Mouse (Mus musculus) forebrain, embryonic 14.5 days (tissue): ENCODE measurements around the gene Fndc4. TPM values are rescaled to one million over a fixed set of nuclear protein-coding genes. Genes with fewer than 3 reads are reported as not detected.
A peak's percentile ranks its signal among the peaks of the same experiment; 100 is the strongest.

ENCODE experiments used
- ATAC-seq: fragments of 200-750 bp; cut with Nextera tagmentation; 2 replicates; pipeline ENCODE4 v1.8.0; 2017; ENCODE audit warnings: mild to moderate bottlenecking, moderate library complexity
- DNase-seq: peaks from one replicate; pipeline ENCODE4 v3.0.0-alpha.2; 2015; ENCODE audit warnings: low spot score
- H3K27ac ChIP-seq: fragments of 300-500 bp; sonication (generic); 2 replicates; pipeline ENCODE4 v1.5.1; 2014; ENCODE audit warnings: low read depth, mild to moderate bottlenecking, control low read depth, low read length, moderate library complexity
- H3K27me3 ChIP-seq: fragments of 300-500 bp; sonication (generic); replicated peaks from 2 replicates; pipeline ENCODE4 v1.6.1; 2014; ENCODE audit warnings: low read length, control low read depth, mixed read lengths; ENCODE audit not compliant: control insufficient read depth, insufficient read depth
- H3K36me3 ChIP-seq: fragments of 300-500 bp; sonication (generic); 2 replicates; pipeline ENCODE4 v1.6.1; 2014; ENCODE audit warnings: low read length, control low read depth; ENCODE audit not compliant: control insufficient read depth, insufficient read depth
- H3K4me1 ChIP-seq: fragments of 300-500 bp; sonication (generic); 2 replicates; pipeline ENCODE4 v1.6.1; 2014; ENCODE audit warnings: antibody characterized with exemption, low read length, control low read depth; ENCODE audit not compliant: control insufficient read depth, insufficient read depth
- H3K4me2 ChIP-seq: fragments of 300-500 bp; sonication (generic); 2 replicates; pipeline ENCODE4 v1.6.1; 2014; ENCODE audit warnings: mild to moderate bottlenecking, control low read depth, low read length
- H3K4me3 ChIP-seq: fragments of 300-500 bp; sonication (generic); 2 replicates; pipeline ENCODE4 v1.5.1; 2014; ENCODE audit warnings: low read depth, low read length, control low read depth
- H3K9ac ChIP-seq: fragments of 300-500 bp; sonication (generic); 2 replicates; pipeline ENCODE4 v1.6.1; 2014; ENCODE audit warnings: mild to moderate bottlenecking, low read length, control low read depth, moderate library complexity
- H3K9me3 ChIP-seq: fragments of 300-500 bp; sonication (generic); replicated peaks from 2 replicates; pipeline ENCODE4 v1.6.1; 2016; ENCODE audit warnings: low read length, control low read depth, mixed read lengths; ENCODE audit not compliant: control insufficient read depth
- WGBS: fragments of 180-500 bp; shearing (Covaris S2); extraction: QIAGEN DNeasy Blood & Tissue Kit; methylation state at CpG from one replicate; pipeline ENCODE4 v1.1.7; 2014; 5-methylcytosine and 5-hydroxymethylcytosine counted together
- polyA plus RNA-seq: library from polyadenylated mRNA; unstranded; fragments of >200 nt; fragmentation: Nextera tagmentation; extraction: Ambion mirVana; gene quantifications from 2 replicates; pipeline ENCODE4 v1.2.1, GENCODE M21; 2014

Fndc4 gene
- 68.0 and 72.6 TPM in 2 replicates for polyA plus RNA-seq

- 1% methylated on average over 30 of the region's 46 CpGs for WGBS
- peak within 1 kb of the TSS; percentile 55 for H3K27ac ChIP-seq
- H3K4me3 ChIP-seq, result peak within 1 kb of the TSS; percentile 88
- peak within 1 kb of the TSS; percentile 72 for H3K4me2 ChIP-seq
- H3K9ac ChIP-seq, result peak within 1 kb of the TSS; percentile 98
- H3K27me3 ChIP-seq, result no peaks in the 10 kb centered on the region
- peaks cover 9% of the 10 kb centered on the region for H3K4me1 ChIP-seq
- no peaks in the 10 kb centered on the region for H3K9me3 ChIP-seq
- ATAC-seq (peak; percentile 83), DNase-seq (peak; percentile 80)
- peaks cover 17% of the 10 kb centered on the region for H3K36me3 ChIP-seq
These were observed at the start of gene Fndc4 for GRCm38 (mm10) chr5:31295606-31296141. TSS of gene Fndc4 (minus strand) at chr5:31296080.

GRCm38 (mm10) chr5:31328255-31328654 is 32.4 kb upstream of the Fndc4 start:
- Histone ChIP-seq H3K9ac (no peak overlapping the region), H3K9me3 (0 out of 2 replicates have a peak, but pooled peaks cover 2% of the 10 kb centered on the region), H3K4me2 (no peak overlapping the region), H3K27ac (no peak overlapping the region), H3K27me3 (no peaks in the 10 kb centered on the region), H3K36me3 (no peaks in the 10 kb centered on the region), H3K4me1 (no peaks in the 10 kb centered on the region), H3K4me3 (no peak overlapping the region)
- ATAC-seq, result no peak
- DNase-seq, result peak; percentile 73
- 35% methylated on average over 7 of the region's 7 CpGs for WGBS

- no peaks in the 10 kb centered on the region for H3K36me3 ChIP-seq
- H3K9me3 ChIP-seq, result no peaks in the 10 kb centered on the region
- H3K27ac ChIP-seq, result no peak overlapping the region
- ATAC-seq (no peak), DNase-seq (no peak)
- H3K4me2 ChIP-seq, result no peak overlapping the region
- H3K4me1 ChIP-seq, result no peaks in the 10 kb centered on the region
- H3K9ac ChIP-seq, result no peak overlapping the region
- WGBS, result 10% methylated on average over 5 of the region's 5 CpGs
- no peak overlapping the region for H3K4me3 ChIP-seq
- no peaks in the 10 kb centered on the region for H3K27me3 ChIP-seq
These were observed 31.0 kb upstream of the Fndc4 start for GRCm38 (mm10) chr5:31326850-31327249.

DNA sequence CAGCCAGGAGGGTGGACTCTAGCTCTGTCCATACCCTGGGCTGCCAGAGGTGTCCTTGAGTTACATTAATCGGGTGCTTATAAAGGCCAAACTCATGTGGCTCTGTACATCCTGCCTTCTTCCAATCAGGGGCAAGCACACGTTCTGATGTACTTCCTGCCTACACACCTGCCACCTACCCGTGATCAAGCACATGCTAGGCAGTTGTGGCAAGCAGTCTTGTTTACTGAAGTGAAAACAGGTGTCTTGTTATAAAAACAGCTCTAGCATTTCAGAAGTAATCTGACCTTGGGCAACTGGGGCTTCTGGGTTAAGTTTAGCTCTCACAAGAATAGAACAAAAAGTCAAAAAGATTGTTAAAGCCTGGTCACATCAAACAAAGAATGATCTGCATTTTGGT is 28.2 kb upstream of the Fndc4 start:
- Histone ChIP-seq H3K27me3 (no peaks in the 10 kb centered on the region), H3K4me2 (no peak overlapping the region), H3K27ac (no peak overlapping the region), H3K36me3 (no peaks in the 10 kb centered on the region), H3K4me3 (no peak overlapping the region), H3K9ac (no peak overlapping the region), H3K9me3 (no peaks in the 10 kb centered on the region), H3K4me1 (no peaks in the 10 kb centered on the region)
- WGBS, result 68% methylated on average over 3 of the region's 3 CpGs
- DNase-seq (no peak), ATAC-seq (no peak)

GRCm38 (mm10) chr5:31322776-31323175 is 26.9 kb upstream of the Fndc4 start:
- WGBS, result 91% methylated on average over 3 of the region's 3 CpGs
- DNase-seq (no peak), ATAC-seq (no peak)
- Histone ChIP-seq H3K4me1 (no peaks in the 10 kb centered on the region), H3K36me3 (no peaks in the 10 kb centered on the region), H3K27ac (no peak overlapping the region), H3K4me3 (no peak overlapping the region), H3K4me2 (no peak overlapping the region), H3K27me3 (no peaks in the 10 kb centered on the region), H3K9ac (no peak overlapping the region), H3K9me3 (no peaks in the 10 kb centered on the region)

DNA sequence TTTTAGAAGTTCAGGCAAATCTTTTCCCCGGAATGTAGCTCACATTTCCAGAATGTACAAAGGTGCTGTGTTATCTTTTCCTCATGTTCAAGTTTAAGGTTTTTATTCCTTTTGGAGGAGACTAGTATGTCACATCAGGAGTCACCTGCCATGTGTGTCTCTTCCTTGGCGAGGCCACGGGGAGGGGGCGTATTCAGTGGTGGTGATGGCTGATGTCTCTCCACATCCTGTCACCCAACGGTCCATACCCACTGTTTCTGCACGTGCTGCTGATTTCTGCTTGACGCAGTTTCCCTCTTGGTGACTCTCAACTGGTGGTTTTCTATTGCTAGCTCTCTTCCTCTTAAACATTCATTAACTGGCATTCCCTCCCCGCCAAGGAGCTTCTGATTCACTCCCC is 16.9 kb upstream of the Fndc4 start:
- no peaks in the 10 kb centered on the region for H3K9me3 ChIP-seq
- DNase-seq (no peak), ATAC-seq (no peak)
- H3K9ac ChIP-seq, result no peak overlapping the region
- H3K4me3 ChIP-seq, result no peak overlapping the region
- no peak overlapping the region for H3K27ac ChIP-seq
- no peaks in the 10 kb centered on the region for H3K27me3 ChIP-seq
- 91% methylated on average over 8 of the region's 8 CpGs for WGBS
- H3K4me1 ChIP-seq, result no peaks in the 10 kb centered on the region
- no peaks in the 10 kb centered on the region for H3K36me3 ChIP-seq
- no peak overlapping the region for H3K4me2 ChIP-seq

GRCm38 (mm10) chr5:31303093-31303492 is 7.2 kb upstream of the Fndc4 start:
- no peak for DNase-seq
- 89% methylated on average over 6 of the region's 6 CpGs for WGBS
- no peak for ATAC-seq
- Histone ChIP-seq H3K36me3 (no peaks in the 10 kb centered on the region), H3K4me2 (no peak overlapping the region), H3K4me1 (no peaks in the 10 kb centered on the region), H3K27ac (no peak overlapping the region), H3K9me3 (no peaks in the 10 kb centered on the region), H3K27me3 (no peaks in the 10 kb centered on the region), H3K9ac (no peak overlapping the region), H3K4me3 (no peak overlapping the region)

DNA sequence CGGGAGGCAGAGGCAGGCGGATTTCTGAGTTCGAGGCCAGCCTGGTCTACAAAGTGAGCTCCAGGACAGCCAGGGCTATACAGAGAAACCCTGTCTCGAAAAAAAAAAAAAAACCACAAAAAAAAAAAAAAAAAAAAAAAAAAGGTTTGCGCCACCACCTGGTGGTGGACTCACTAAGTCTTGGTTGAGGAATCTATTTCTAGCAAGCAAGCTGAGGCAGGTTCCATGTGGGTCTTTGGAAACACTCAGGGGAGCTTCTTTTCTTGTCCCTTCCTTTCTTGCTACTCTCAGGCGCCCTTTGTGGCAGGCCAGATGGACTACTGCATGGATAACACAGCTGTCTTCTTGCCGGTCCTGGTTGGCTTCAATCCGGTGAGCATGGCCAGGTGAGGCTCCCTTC is 6.0 kb upstream of the Fndc4 start:
- Histone ChIP-seq H3K27ac (no peak overlapping the region), H3K4me1 (no peaks in the 10 kb centered on the region), H3K27me3 (no peaks in the 10 kb centered on the region), H3K4me2 (no peak overlapping the region), H3K4me3 (no peak overlapping the region), H3K36me3 (no peaks in the 10 kb centered on the region), H3K9ac (no peak overlapping the region), H3K9me3 (no peaks in the 10 kb centered on the region)
- WGBS, result 82% methylated on average over 7 of the region's 8 CpGs
- ATAC-seq, result no peak
- DNase-seq, result no peak

GRCm38 (mm10) chr5:31298486-31298885 is 2.6 kb upstream of the Fndc4 start:
- H3K36me3 ChIP-seq, result peaks cover 5% of the 10 kb centered on the region; the same call in 1 of the 2 replicates
- H3K4me1 ChIP-seq, result peaks cover 7% of the 10 kb centered on the region
- 71% methylated on average over 2 of the region's 2 CpGs for whole genome bisulfite sequencing
- no peak overlapping the region for H3K4me3 ChIP-seq
- H3K4me2 ChIP-seq, result no peak overlapping the region
- no peak overlapping the region for H3K9ac ChIP-seq
- no peak for DNase-seq
- H3K27me3 ChIP-seq, result no peaks in the 10 kb centered on the region
- H3K9me3 ChIP-seq, result no peaks in the 10 kb centered on the region
- H3K27ac ChIP-seq, result no peak overlapping the region
- ATAC-seq, result no peak
